ENCODE assay signal across 8 mouse cellular contexts in the genomic region with DNA sequence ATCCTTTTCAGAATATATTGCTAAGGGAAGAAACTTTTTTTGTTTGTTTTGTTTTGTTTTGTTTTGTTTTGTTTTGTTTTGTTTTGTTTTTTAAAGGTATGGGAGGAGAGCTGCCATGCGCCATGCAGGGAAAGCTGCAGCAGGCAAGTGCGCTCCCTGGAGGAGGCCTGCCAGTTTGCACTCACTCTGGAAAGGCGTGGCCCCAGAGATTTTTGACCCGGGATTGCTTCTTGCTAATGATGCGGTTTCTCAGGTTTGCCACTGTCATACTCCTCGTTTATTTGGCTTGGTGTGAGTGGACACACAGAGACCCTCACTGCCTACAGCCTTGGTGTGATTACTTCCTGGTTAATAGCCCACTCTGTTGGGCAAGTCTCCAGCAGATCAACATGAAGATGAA. TPM values are rescaled to one million over a fixed set of nuclear protein-coding genes. Genes with fewer than 3 reads are reported as not detected.
DNase-seq lines count a peak whose midpoint lies in the region; TF ChIP-seq lines count a peak whose summit lies in the region.

No protein-coding gene starts in this region.

- peak; percentile 52 for DNase-seq in adrenal gland, postnatal 10 days
- no peak for DNase-seq in adrenal gland, adult 8-10 months
- no peak for DNase-seq in kidney, adult 2 months
- DNase-seq in kidney, postnatal 14 days = no peak
- peak; percentile 32 for DNase-seq in urinary bladder, postnatal 14 days (ENCODE audit: low spot score)
- DNase-seq in urinary bladder, adult 18-20 months (ENCODE audit: low spot score in 2 of 2) = no peak
- no peak for DNase-seq in midbrain, embryonic 10.5 days (ENCODE audit: low spot score)
- no peak for DNase-seq in cerebellum, adult 11 months

- TF ChIP-seq POLR2A in kidney, adult 2 months (IDR thresholded peaks at IDR 0.05; ENCODE audit: low read depth, low read length) = no peak

- H3K27me3 ChIP-seq in kidney, adult 2 months (replicated peaks; ENCODE audit: control insufficient read depth, insufficient read depth, low read length) = no peaks in the 10 kb centered on the region
- H3K27me3 ChIP-seq in midbrain, embryonic 10.5 days (ENCODE audit: low read depth, poor library complexity, severe bottlenecking) = no peaks in the 10 kb centered on the region

- H3K9me3 ChIP-seq in midbrain, embryonic 10.5 days (replicated peaks) = no peaks in the 10 kb centered on the region

- TF ChIP-seq CTCF in kidney, adult 2 months (conservative IDR thresholded peaks at IDR 0.05; ENCODE audit: insufficient read depth, insufficient read length, low read depth, low read length) = peak; percentile 56

- H3K36me3 ChIP-seq in kidney, adult 2 months (ENCODE audit: control insufficient read depth, insufficient read depth, low read length) = no peaks in the 10 kb centered on the region
- H3K36me3 ChIP-seq in midbrain, embryonic 10.5 days = no peaks in the 10 kb centered on the region

- no peak overlapping the region for H3K4me3 ChIP-seq in kidney, adult 2 months (ENCODE audit: insufficient read depth, low read depth, low read length)
- no peak overlapping the region for H3K4me3 ChIP-seq in midbrain, embryonic 10.5 days

- no peak overlapping the region for H3K27ac ChIP-seq in kidney, adult 2 months (ENCODE audit: insufficient read depth, low read depth, low read length)
- H3K27ac ChIP-seq in midbrain, embryonic 10.5 days (replicated peaks) = no peak overlapping the region

- WGBS in kidney, adult 2 months = 30% methylated on average over 6 of the region's 6 CpGs
- 30% methylated on average over 6 of the region's 6 CpGs for WGBS in midbrain, embryonic 10.5 days

- H3K4me1 ChIP-seq in kidney, adult 2 months (ENCODE audit: control insufficient read depth, insufficient read depth, low read length) = no peaks in the 10 kb centered on the region
- no peaks in the 10 kb centered on the region for H3K4me1 ChIP-seq in midbrain, embryonic 10.5 days

RNA-seq across cellular contexts. Expression of a gene that starts 16.3 kb away (rescaled TPM):
- total RNA-seq in adrenal gland, postnatal 10 days (2021) = 100 to 1,000 TPM; 128 TPM
- total RNA-seq in adrenal gland, adult 8-10 months (2022) = 100 to 1,000 TPM; 134 to 181 (median 168) TPM
- polyA plus RNA-seq in kidney, adult 2 months (2012; rRNA removed) = 89.3 and 101 TPM in 2 replicates
- polyA plus RNA-seq in midbrain, embryonic 10.5 days (2016; fragmentation: Nextera tagmentation; extraction: Ambion mirVana) = 69.4 and 79.4 TPM in 2 replicates

RNA-seq across cellular contexts. Expression of a gene that starts 58.8 kb away (rescaled TPM):
- 10 to 100 TPM in 1 of 2 experiments, under 1 TPM in 1; 0.58 to 19.2 TPM for total RNA-seq in adrenal gland, postnatal 10 days (2021)
- 1 to 10 TPM in 2 of 4 experiments, under 1 TPM in 2; 0.83 to 8.4 (median 1.2) TPM for total RNA-seq in adrenal gland, adult 8-10 months (2022)
- polyA plus RNA-seq in kidney, adult 2 months (2012; rRNA removed) = 27.6 and 43.9 TPM in 2 replicates
- 22.6 and 27.2 TPM in 2 replicates for polyA plus RNA-seq in midbrain, embryonic 10.5 days (2016; fragmentation: Nextera tagmentation; extraction: Ambion mirVana)

Comparison
In these comparisons a context has a peak if more than half of its experiments do, and no peak if none do; other contexts are left out.
1. DNase-seq: peak in adrenal gland, postnatal 10 days (single experiment) and urinary bladder, postnatal 14 days (single experiment); none in adrenal gland, adult 8-10 months (single experiment), kidney, adult 2 months (single experiment), kidney, postnatal 14 days (single experiment), urinary bladder, adult 18-20 months (0 of 2), midbrain, embryonic 10.5 days (single experiment) and cerebellum, adult 11 months (single experiment).